Mouse (Mus musculus): ENCODE measurements around the gene Anks4b.

DNA sequence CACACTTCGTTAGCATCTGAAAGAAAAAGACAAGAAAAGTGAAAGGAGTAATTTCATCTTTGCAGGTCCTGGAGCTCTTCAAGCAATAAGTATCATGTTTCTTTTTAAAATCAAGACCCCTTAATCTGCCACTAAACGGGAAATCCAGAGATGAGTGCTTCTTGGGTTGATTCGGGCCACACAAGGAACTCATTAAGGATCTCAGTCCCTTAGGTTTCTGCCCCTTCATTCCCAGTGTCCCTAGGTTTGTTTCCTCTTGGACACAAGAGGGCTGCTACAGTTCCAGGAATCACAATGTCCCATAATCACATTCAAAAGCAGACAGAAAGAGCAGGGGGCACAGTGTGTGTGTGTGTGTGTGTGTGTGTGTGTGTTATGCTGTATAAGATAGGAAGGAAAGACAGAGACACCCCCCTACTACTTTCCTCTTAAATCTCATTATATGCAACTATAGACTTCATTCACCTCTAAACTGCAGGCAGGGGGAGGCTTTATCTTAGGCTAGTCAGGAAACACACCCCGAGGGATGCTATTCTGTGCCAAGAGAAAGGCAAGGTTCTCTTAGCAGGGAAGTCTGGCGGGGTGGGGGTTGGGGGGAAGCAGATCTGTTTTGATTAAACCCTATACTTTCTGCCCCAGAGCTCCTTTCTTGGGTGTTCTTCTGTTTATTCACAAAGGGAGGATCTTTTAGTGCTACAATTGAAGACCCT lies 46.5 kb upstream of the Anks4b start:
- TF ChIP-seq CTCF (IDR thresholded peaks at IDR 0.05; ENCODE audit: low read depth) (no peak), EP300 (IDR thresholded peaks at IDR 0.05; ENCODE audit: low read depth) (no peak)

Measured in liver, postnatal 0 days (tissue).